Mouse (Mus musculus) kidney, postnatal 0 days (tissue): ENCODE data around the gene Fam102a. TPM values are rescaled to one million over a fixed set of nuclear protein-coding genes. Genes with fewer than 3 reads are reported as not detected.

Experiments
- ATAC-seq: fragments of 200-750 bp; cut with Nextera tagmentation; replicated peaks from 2 replicates; pipeline ENCODE4 v1.8.0; 2017; ENCODE audit warnings: low read depth, moderate number of reproducible peaks, moderate TSS enrichment, moderate library complexity; ENCODE audit not compliant: low FRiP score
- DNase-seq: peaks from one replicate; pipeline ENCODE4 v3.0.0-alpha.2; 2016; ENCODE audit warnings: low spot score
- H3K27ac ChIP-seq: fragments of 300-500 bp; sonication (generic); 2 replicates; pipeline ENCODE4 v1.5.1; 2014; ENCODE audit warnings: mild to moderate bottlenecking
- H3K27me3 ChIP-seq: fragments of 300-500 bp; sonication (generic); 2 replicates; pipeline ENCODE4 v1.6.1; 2014; ENCODE audit warnings: low read length, mixed read lengths; ENCODE audit not compliant: insufficient read depth
- H3K36me3 ChIP-seq: fragments of 300-500 bp; sonication (generic); 2 replicates; pipeline ENCODE4 v1.6.1; 2014; ENCODE audit warnings: low read length, mixed read lengths; ENCODE audit not compliant: insufficient read depth
- H3K4me1 ChIP-seq: fragments of 300-500 bp; sonication (generic); replicated peaks from 2 replicates; pipeline ENCODE4 v1.6.1; 2014; ENCODE audit warnings: antibody characterized with exemption, low read length, mixed read lengths; ENCODE audit not compliant: insufficient read depth
- H3K4me2 ChIP-seq: fragments of 300-500 bp; sonication (generic); 2 replicates; pipeline ENCODE4 v1.6.1; 2014; ENCODE audit warnings: mild to moderate bottlenecking, low read length, moderate library complexity, mixed read lengths
- H3K4me3 ChIP-seq: fragments of 300-500 bp; sonication (generic); replicated peaks from 2 replicates; pipeline ENCODE4 v1.5.1; 2014; ENCODE audit warnings: low read depth, low read length
- H3K9ac ChIP-seq: fragments of 300-500 bp; sonication (generic); 2 replicates; pipeline ENCODE4 v1.6.1; 2014; ENCODE audit warnings: low read depth, low read length
- H3K9me3 ChIP-seq: fragments of 300-500 bp; sonication (generic); replicated peaks from 2 replicates; pipeline ENCODE4 v1.6.1; 2016; ENCODE audit warnings: low read length, inconsistent platforms, mixed read lengths
- CTCF ChIP-seq: IDR thresholded peaks from 2 replicates; pipeline ENCODE4 v1.5.1; 2016; ENCODE audit warnings: antibody characterized with exemption, low read depth, mild to moderate bottlenecking, moderate library complexity
- WGBS: fragments of 180-500 bp; shearing (Covaris S2); extraction: QIAGEN DNeasy Blood & Tissue Kit; methylation state at CpG from one replicate; pipeline ENCODE4 v1.1.7; 2014; 5-methylcytosine and 5-hydroxymethylcytosine counted together
- polyA plus RNA-seq: library from polyadenylated mRNA; unstranded; fragments of >200 nt; fragmentation: Nextera tagmentation; extraction: Ambion mirVana; gene quantifications from 2 replicates; pipeline ENCODE4 v1.2.1, GENCODE M21; 2015

Fam102a gene
- polyA plus RNA-seq, 1 experiment from 2014 or later = 16.9 TPM

- ATAC-seq (peak; percentile 74), DNase-seq (peak; percentile 96)
- TF ChIP-seq CTCF = peak; percentile 19; the same call in 1 of the 2 replicates
- WGBS = under 1% methylated on average over 36 of the region's 36 CpGs
- Histone ChIP-seq H3K27ac (peak within 1 kb of the TSS; percentile 57), H3K4me1 (peaks cover 13% of the 10 kb centered on the region), H3K4me2 (peak within 1 kb of the TSS; percentile 92), H3K36me3 (peaks cover 22% of the 10 kb centered on the region), H3K27me3 (no peaks in the 10 kb centered on the region), H3K4me3 (peak within 1 kb of the TSS; percentile 77), H3K9me3 (no peaks in the 10 kb centered on the region), H3K9ac (peak within 1 kb of the TSS; percentile 77)
These were observed 35.8 kb downstream of the Fam102a start, which contains the start of gene Dpm2 for GRCm38 (mm10) chr2:32570698-32571494. TSS of gene Dpm2 (plus strand) at chr2:32570858.

GRCm38 (mm10) chr2:32572196-32572595, 37.1 kb downstream of the Fam102a start:
- Histone ChIP-seq H3K4me2 (no peak overlapping the region), H3K27ac (no peak overlapping the region), H3K4me3 (no peak overlapping the region), H3K27me3 (no peaks in the 10 kb centered on the region), H3K9ac (no peak overlapping the region), H3K9me3 (no peaks in the 10 kb centered on the region), H3K36me3 (peaks cover 19% of the 10 kb centered on the region), H3K4me1 (peaks cover 13% of the 10 kb centered on the region)
- WGBS = 91% methylated on average over 11 of the region's 11 CpGs
- DNase-seq = no peak
- TF ChIP-seq CTCF = no peak
- ATAC-seq = no peak

GRCm38 (mm10) chr2:32574497-32574896, 39.4 kb downstream of the Fam102a start, which contains the start of gene Pip5kl1:
TSS of gene Pip5kl1 (plus strand) at chr2:32574797.
- no peaks in the 10 kb centered on the region for H3K9me3 ChIP-seq
- no peak within 1 kb of the TSS for H3K27ac ChIP-seq
- DNase-seq (no peak), ATAC-seq (no peak)
- peak within 1 kb of the TSS; percentile 31 for H3K4me3 ChIP-seq
- H3K4me2 ChIP-seq = peak within 1 kb of the TSS; percentile 64
- no peaks in the 10 kb centered on the region for H3K27me3 ChIP-seq
- peak within 1 kb of the TSS; percentile 44; the same call in 1 of the 2 replicates for H3K9ac ChIP-seq
- TF ChIP-seq CTCF = no peak
- 0 out of 2 replicates have a peak, but pooled peaks cover 5% of the 10 kb centered on the region for H3K36me3 ChIP-seq
- WGBS = 82% methylated on average over 6 of the region's 6 CpGs
- peaks cover 13% of the 10 kb centered on the region for H3K4me1 ChIP-seq

- H3K27me3 ChIP-seq = no peaks in the 10 kb centered on the region
- H3K4me2 ChIP-seq = peak overlapping the region; percentile 64
- TF ChIP-seq CTCF = peak; percentile 81
- ATAC-seq (no peak), DNase-seq (peak; percentile 59)
- H3K4me3 ChIP-seq = peak overlapping the region; percentile 31
- no peaks in the 10 kb centered on the region for H3K9me3 ChIP-seq
- 2% methylated on average over 26 of the region's 26 CpGs for WGBS
- 0 out of 2 replicates have a peak, but pooled peaks cover 5% of the 10 kb centered on the region for H3K36me3 ChIP-seq
- peaks cover 13% of the 10 kb centered on the region for H3K4me1 ChIP-seq
- H3K9ac ChIP-seq = peak overlapping the region; percentile 44; the same call in 1 of the 2 replicates
- H3K27ac ChIP-seq = no peak overlapping the region
These were observed 39.9 kb downstream of the Fam102a start for GRCm38 (mm10) chr2:32574901-32575585.

- peak within 1 kb of the TSS; percentile 64 for H3K4me2 ChIP-seq
- H3K4me3 ChIP-seq = peak within 1 kb of the TSS; percentile 31
- DNase-seq (peak; percentile 62), ATAC-seq (no peak)
- H3K27me3 ChIP-seq = no peaks in the 10 kb centered on the region
- H3K36me3 ChIP-seq = 0 out of 2 replicates have a peak, but pooled peaks cover 5% of the 10 kb centered on the region
- H3K9me3 ChIP-seq = no peaks in the 10 kb centered on the region
- TF ChIP-seq CTCF = no peak
- H3K4me1 ChIP-seq = peaks cover 13% of the 10 kb centered on the region
- H3K9ac ChIP-seq = peak within 1 kb of the TSS; percentile 44; the same call in 1 of the 2 replicates
- H3K27ac ChIP-seq = no peak within 1 kb of the TSS
- WGBS = 9% methylated on average over 28 of the region's 28 CpGs
These were observed 40.5 kb downstream of the Fam102a start, which contains the start of gene 9430097D07Rik for GRCm38 (mm10) chr2:32575586-32576160. TSS of gene 9430097D07Rik (minus strand) at chr2:32575684.

- 91% methylated on average over 9 of the region's 9 CpGs for WGBS
- no peak for ATAC-seq
- no peak overlapping the region for H3K9ac ChIP-seq
These were observed 41.4 kb downstream of the Fam102a start for GRCm38 (mm10) chr2:32576532-32576931.

More at GRCm38 (mm10) chr2:32576532-32576931, 41.4 kb downstream of the Fam102a start:
- H3K27me3 ChIP-seq = no peaks in the 10 kb centered on the region
- H3K4me3 ChIP-seq = no peak overlapping the region
- H3K4me2 ChIP-seq = no peak overlapping the region
- TF ChIP-seq CTCF = no peak
- no peaks in the 10 kb centered on the region for H3K9me3 ChIP-seq
- H3K36me3 ChIP-seq = 0 out of 2 replicates have a peak, but pooled peaks cover 5% of the 10 kb centered on the region
- DNase-seq = no peak
- peaks cover 11% of the 10 kb centered on the region for H3K4me1 ChIP-seq
- H3K27ac ChIP-seq = no peak overlapping the region
